Mouse (Mus musculus) liver, embryonic 13.5 days (tissue): Measurements from ENCODE around the gene Hacd4. TPM values are rescaled to one million over a fixed set of nuclear protein-coding genes. Genes with fewer than 3 reads are reported as not detected.
"Not testable (repeated sequence)": the region's sequence is repeated elsewhere in the genome, so short reads cannot be mapped to it uniquely, and the experiment has no call there.

Experiments
- ATAC-seq: fragments of 200-750 bp; cut with Nextera tagmentation; 2 replicates; pipeline ENCODE4 v1.8.0; 2017; ENCODE audit warnings: low read depth, mild to moderate bottlenecking, moderate number of reproducible peaks, moderate library complexity
- DNase-seq: peaks from one replicate; pipeline ENCODE4 v3.0.0; 2022
- H3K27ac ChIP-seq: fragments of 300-500 bp; sonication (generic); 2 replicates; pipeline ENCODE4 v1.5.1; 2015; ENCODE audit warnings: moderate library complexity, mild to moderate bottlenecking, inconsistent platforms
- H3K27me3 ChIP-seq: fragments of 300-500 bp; sonication (generic); 2 replicates; pipeline ENCODE4 v1.6.1; 2015; ENCODE audit warnings: mild to moderate bottlenecking, inconsistent platforms
- H3K36me3 ChIP-seq: fragments of 300-500 bp; sonication (generic); 2 replicates; pipeline ENCODE4 v1.6.1; 2015; ENCODE audit warnings: mild to moderate bottlenecking, inconsistent platforms
- H3K4me1 ChIP-seq: fragments of 300-500 bp; sonication (generic); replicated peaks from 2 replicates; pipeline ENCODE4 v1.6.1; 2015; ENCODE audit warnings: inconsistent platforms
- H3K4me2 ChIP-seq: fragments of 300-500 bp; sonication (generic); 2 replicates; pipeline ENCODE4 v1.6.1; 2015; ENCODE audit warnings: inconsistent platforms, mild to moderate bottlenecking, moderate library complexity
- H3K4me3 ChIP-seq: fragments of 300-500 bp; sonication (generic); replicated peaks from 2 replicates; pipeline ENCODE4 v1.5.1; 2015; ENCODE audit warnings: mild to moderate bottlenecking, inconsistent platforms
- H3K9ac ChIP-seq: fragments of 300-500 bp; sonication (generic); 2 replicates; pipeline ENCODE4 v1.6.1; 2015; ENCODE audit warnings: mild to moderate bottlenecking, inconsistent platforms
- H3K9me3 ChIP-seq: fragments of 300-500 bp; sonication (generic); replicated peaks from 2 replicates; pipeline ENCODE4 v1.6.1; 2016; ENCODE audit warnings: inconsistent platforms
- WGBS: fragments of 180-500 bp; shearing (Covaris S2); methylation state at CpG from one replicate; pipeline ENCODE4 v1.1.7; 2015; ENCODE audit not compliant: insufficient replicate concordance; 5-methylcytosine and 5-hydroxymethylcytosine counted together
- polyA plus RNA-seq: library from polyadenylated mRNA; unstranded; fragments of >200 nt; fragmentation: Nextera tagmentation; extraction: Ambion mirVana; gene quantifications from 2 replicates; pipeline ENCODE4 v1.2.1, GENCODE M21; 2015

Gene Hacd4
- polyA plus RNA-seq, 1 experiment from 2014 or later: 5.6 TPM

GRCm38 (mm10) chr4:88395717-88396116, 43.0 kb downstream of the Hacd4 start:
- Histone ChIP-seq H3K9me3 (no peaks in the 10 kb centered on the region), H3K4me2 (no peak overlapping the region), H3K36me3 (peaks cover 5% of the 10 kb centered on the region; the same call in 1 of the 2 replicates), H3K27me3 (no peaks in the 10 kb centered on the region), H3K4me3 (no peak overlapping the region), H3K9ac (no peak overlapping the region), H3K4me1 (no peaks in the 10 kb centered on the region), H3K27ac (no peak overlapping the region)
- no peak for ATAC-seq
- 34% methylated on average over 3 of the region's 3 CpGs for WGBS
- no peak for DNase-seq

GRCm38 (mm10) chr4:88390596-88390995, 48.1 kb downstream of the Hacd4 start:
- not testable (repeated sequence) for H3K9ac ChIP-seq, H3K4me1 ChIP-seq, DNase-seq, H3K27ac ChIP-seq, H3K4me2 ChIP-seq, H3K9me3 ChIP-seq, H3K36me3 ChIP-seq, ATAC-seq, H3K4me3 ChIP-seq, H3K27me3 ChIP-seq
- 44% methylated on average over 1 of the region's 1 CpGs for WGBS

GRCm38 (mm10) chr4:88390036-88390435, 48.7 kb downstream of the Hacd4 start:
- ATAC-seq: no peak
- Histone ChIP-seq H3K27me3 (no peaks in the 10 kb centered on the region), H3K4me1 (no peaks in the 10 kb centered on the region), H3K4me3 (no peak overlapping the region), H3K36me3 (peaks cover 5% of the 10 kb centered on the region; the same call in 1 of the 2 replicates), H3K27ac (no peak overlapping the region), H3K4me2 (no peak overlapping the region), H3K9ac (no peak overlapping the region), H3K9me3 (no peaks in the 10 kb centered on the region)
- DNase-seq: no peak
- WGBS: 33% methylated on average over 1 of the region's 1 CpGs

- Histone ChIP-seq H3K4me3 (no peak overlapping the region), H3K4me1 (no peaks in the 10 kb centered on the region), H3K27ac (no peak overlapping the region), H3K27me3 (no peaks in the 10 kb centered on the region), H3K36me3 (no peaks in the 10 kb centered on the region), H3K9me3 (no peaks in the 10 kb centered on the region), H3K4me2 (no peak overlapping the region), H3K9ac (no peak overlapping the region)
- DNase-seq (no peak), ATAC-seq (no peak)
- WGBS: 73% methylated on average over 18 of the region's 18 CpGs
Observed at GRCm38 (mm10) chr4:88372293-88373224, 66.2 kb downstream of the Hacd4 start.

GRCm38 (mm10) chr4:88370819-88371218, 67.9 kb downstream of the Hacd4 start:
- Histone ChIP-seq H3K9ac (no peak overlapping the region), H3K4me2 (no peak overlapping the region), H3K4me1 (no peaks in the 10 kb centered on the region), H3K9me3 (no peaks in the 10 kb centered on the region), H3K36me3 (no peaks in the 10 kb centered on the region), H3K27ac (no peak overlapping the region), H3K4me3 (no peak overlapping the region), H3K27me3 (no peaks in the 10 kb centered on the region)
- ATAC-seq: no peak
- WGBS: 77% methylated on average over 8 of the region's 8 CpGs
- DNase-seq: no peak

GRCm38 (mm10) chr4:88369951-88370350, 68.8 kb downstream of the Hacd4 start:
- Histone ChIP-seq H3K27me3 (no peaks in the 10 kb centered on the region), H3K9me3 (no peaks in the 10 kb centered on the region), H3K27ac (no peak overlapping the region), H3K4me2 (no peak overlapping the region), H3K9ac (no peak overlapping the region), H3K4me3 (no peak overlapping the region), H3K36me3 (no peaks in the 10 kb centered on the region), H3K4me1 (no peaks in the 10 kb centered on the region)
- DNase-seq (no peak), ATAC-seq (no peak)
- 78% methylated on average over 6 of the region's 6 CpGs for WGBS

- no peak overlapping the region for H3K4me3 ChIP-seq
Observed at GRCm38 (mm10) chr4:88357431-88357830, 81.3 kb downstream of the Hacd4 start.

GRCm38 (mm10) chr4:88356652-88357051, 82.1 kb downstream of the Hacd4 start:
- ATAC-seq (no peak), DNase-seq (no peak)
- Histone ChIP-seq H3K27me3 (no peaks in the 10 kb centered on the region), H3K27ac (no peak overlapping the region), H3K4me3 (no peak overlapping the region), H3K36me3 (0 out of 2 replicates have a peak, but pooled peaks cover 5% of the 10 kb centered on the region), H3K9ac (no peak overlapping the region), H3K9me3 (no peaks in the 10 kb centered on the region), H3K4me1 (no peaks in the 10 kb centered on the region), H3K4me2 (no peak overlapping the region)
- 61% methylated on average over 2 of the region's 2 CpGs for WGBS

More at GRCm38 (mm10) chr4:88357431-88357830, 81.3 kb downstream of the Hacd4 start:
- 75% methylated on average over 3 of the region's 3 CpGs for WGBS
- no peak overlapping the region for H3K9ac ChIP-seq
- no peak overlapping the region for H3K27ac ChIP-seq
- DNase-seq (no peak), ATAC-seq (no peak)
- no peak overlapping the region for H3K4me2 ChIP-seq
- H3K4me1 ChIP-seq: no peaks in the 10 kb centered on the region
- H3K36me3 ChIP-seq: 0 out of 2 replicates have a peak, but pooled peaks cover 5% of the 10 kb centered on the region
- H3K27me3 ChIP-seq: no peaks in the 10 kb centered on the region
- no peaks in the 10 kb centered on the region for H3K9me3 ChIP-seq

GRCm38 (mm10) chr4:88350910-88351309, 87.8 kb downstream of the Hacd4 start:
- Histone ChIP-seq H3K9ac (no peak overlapping the region), H3K27me3 (no peaks in the 10 kb centered on the region), H3K36me3 (no peaks in the 10 kb centered on the region), H3K4me1 (no peaks in the 10 kb centered on the region), H3K27ac (no peak overlapping the region), H3K4me2 (no peak overlapping the region), H3K9me3 (no peaks in the 10 kb centered on the region), H3K4me3 (no peak overlapping the region)
- ATAC-seq (peak; percentile 55; the same call in 1 of the 2 replicates), DNase-seq (peak; percentile 40)
- WGBS: 3% methylated on average over 4 of the region's 4 CpGs

Other genes starting within 250 kb of the Hacd4 start
- not detected in 2 replicates for gene Ifnb1, start 83.8 kb upstream of the Hacd4 start, polyA plus RNA-seq
- gene Ifna15, start 119.3 kb upstream of the Hacd4 start, polyA plus RNA-seq: not detected in 2 replicates
- gene Ifna14, start 132.9 kb upstream of the Hacd4 start, polyA plus RNA-seq: not detected in 2 replicates
- gene Ifna9, start 153.5 kb upstream of the Hacd4 start, polyA plus RNA-seq: not detected in 2 replicates
- not detected in 2 replicates for gene Ifna12, start 164.4 kb upstream of the Hacd4 start, polyA plus RNA-seq
- not detected in 2 replicates for gene C87499, start 195.5 kb upstream of the Hacd4 start, polyA plus RNA-seq
- gene Ifna13, start 205.5 kb upstream of the Hacd4 start, polyA plus RNA-seq: not detected in 2 replicates
- not detected in 2 replicates for gene Ifna16, start 238.0 kb upstream of the Hacd4 start, polyA plus RNA-seq
- gene Ifna2, start 245.0 kb upstream of the Hacd4 start, polyA plus RNA-seq: not detected in 2 replicates